In genomic region chr1:121326591-121327343, GRCm38 (mm10) we compare ENCODE assay signal across 8 mouse cellular contexts. TPM values are rescaled to one million over a fixed set of nuclear protein-coding genes. Genes with fewer than 3 reads are reported as not detected.
DNase-seq lines count a peak whose midpoint lies in the region; ATAC-seq and TF ChIP-seq lines count a peak whose summit lies in the region.

No protein-coding gene starts in this region.

- no peaks in the 10 kb centered on the region for H3K27me3 ChIP-seq in MEL (ENCODE audit: control insufficient read depth in 1 of 2, insufficient read depth in 2 of 2, low read length in 2 of 2)
- no peaks in the 10 kb centered on the region for H3K27me3 ChIP-seq in limb, embryonic 11.5 days (ENCODE audit: control insufficient read depth, insufficient read depth, low read length)
- H3K27me3 ChIP-seq in neural tube, embryonic 15.5 days (replicated peaks), result no peaks in the 10 kb centered on the region

- peak overlapping the region; percentile 72 to 85 for H3K4me3 ChIP-seq in MEL (ENCODE audit: control insufficient read depth in 1 of 2, insufficient read depth in 1 of 2, low read depth in 2 of 2, low read length in 2 of 2)
- H3K4me3 ChIP-seq in limb, embryonic 11.5 days (ENCODE audit: low read depth, low read length), result peak overlapping the region; percentile 49
- H3K4me3 ChIP-seq in neural tube, embryonic 15.5 days (replicated peaks), result peak overlapping the region; percentile 88

- 36% methylated on average over 18 of the region's 18 CpGs for WGBS in limb, embryonic 11.5 days
- 28% methylated on average over 18 of the region's 18 CpGs for WGBS in neural tube, embryonic 15.5 days

- peaks cover 0 to 6% of the 10 kb centered on the region in 2 experiments for H3K4me1 ChIP-seq in MEL (ENCODE audit: control insufficient read depth in 1 of 2, insufficient read depth in 2 of 2, low read length in 2 of 2)
- no peaks in the 10 kb centered on the region for H3K4me1 ChIP-seq in limb, embryonic 11.5 days (ENCODE audit: control insufficient read depth, insufficient read depth, low read length)
- H3K4me1 ChIP-seq in neural tube, embryonic 15.5 days, result peaks cover 47% of the 10 kb centered on the region

- 0 out of 2 replicates have a peak, but pooled peaks have one; percentile 18 for ATAC-seq in erythroblast, adult 5-6 weeks (replicated peaks; ENCODE audit: low FRiP score, poor library complexity, severe bottlenecking)
- ATAC-seq in limb, embryonic 11.5 days (ENCODE audit: insufficient number of reproducible peaks, low FRiP score, low TSS enrichment, low read depth), result no peak
- ATAC-seq in neural tube, embryonic 15.5 days (ENCODE audit: low FRiP score), result 0 out of 2 replicates have a peak, but pooled peaks have one; percentile 0

- peak; percentile 5 for DNase-seq in kidney, postnatal 14 days
- no peak for DNase-seq in kidney, postnatal 25 days
- peak; percentile 57 for DNase-seq in MEL (ENCODE audit: low read depth, low spot score)
- no peak for DNase-seq in limb, embryonic 11.5 days (ENCODE audit: low spot score)
- no peak for DNase-seq in adrenal gland, postnatal 36 days
- DNase-seq in lung, postnatal 36 days, result no peak

- peak overlapping the region; percentile 85 for H3K4me2 ChIP-seq in limb, embryonic 11.5 days (ENCODE audit: low read depth, severe bottlenecking)
- H3K4me2 ChIP-seq in neural tube, embryonic 15.5 days, result peak overlapping the region; percentile 75

- no peak for TF ChIP-seq CTCF in MEL (IDR thresholded peaks at IDR 0.05 in 2 of 3, conservative IDR thresholded peaks at IDR 0.05 in 1 of 3; ENCODE audit: control insufficient read depth in 1 of 3, insufficient read depth in 1 of 3, low read depth in 2 of 3, low read length in 3 of 3, poor library complexity in 1 of 3, severe bottlenecking in 1 of 3)

- H3K36me3 ChIP-seq in MEL (ENCODE audit: control insufficient read depth in 1 of 2, insufficient read depth in 2 of 2, low read length in 2 of 2), result peaks cover 0 to 8% of the 10 kb centered on the region in 2 experiments; a peak in 2 of 4 replicates
- H3K36me3 ChIP-seq in limb, embryonic 11.5 days (ENCODE audit: control insufficient read depth, insufficient read depth, low read length), result no peaks in the 10 kb centered on the region
- no peaks in the 10 kb centered on the region for H3K36me3 ChIP-seq in neural tube, embryonic 15.5 days

- H3K27ac ChIP-seq in MEL (ENCODE audit: control insufficient read depth, low read depth, low read length), result peak overlapping the region; percentile 40
- no peak overlapping the region for H3K27ac ChIP-seq in limb, embryonic 11.5 days (replicated peaks; ENCODE audit: low read depth, low read length)
- H3K27ac ChIP-seq in neural tube, embryonic 15.5 days (replicated peaks), result peak overlapping the region; percentile 95

- TF ChIP-seq EP300 in MEL (IDR thresholded peaks at IDR 0.05; ENCODE audit: low read depth in 1 of 2, low read length in 2 of 2), result no peak

- peak overlapping the region; percentile 74 for H3K9ac ChIP-seq in MEL (ENCODE audit: control insufficient read depth, low read depth, low read length, poor library complexity, severe bottlenecking)
- H3K9ac ChIP-seq in limb, embryonic 11.5 days (ENCODE audit: low read length), result peak overlapping the region; percentile 84
- peak overlapping the region; percentile 82 for H3K9ac ChIP-seq in neural tube, embryonic 15.5 days (replicated peaks)

- H3K79me2 ChIP-seq in MEL (ENCODE audit: control insufficient read depth, insufficient read depth, low read length, poor library complexity), result peaks cover 19% of the 10 kb centered on the region

- TF ChIP-seq POLR2A in MEL (IDR thresholded peaks at IDR 0.05; ENCODE audit: control insufficient read depth in 1 of 2, insufficient read depth in 1 of 2, low read depth in 1 of 2, low read length in 2 of 2, poor library complexity in 1 of 2), result no peak

- no peak for TF ChIP-seq RAD21 in MEL (IDR thresholded peaks at IDR 0.05; ENCODE audit: low read depth, low read length)

- H3K9me3 ChIP-seq in MEL (replicated peaks; ENCODE audit: insufficient read depth, low read length), result no peaks in the 10 kb centered on the region
- H3K9me3 ChIP-seq in limb, embryonic 11.5 days (ENCODE audit: control insufficient read depth, low read length), result no peaks in the 10 kb centered on the region
- H3K9me3 ChIP-seq in neural tube, embryonic 15.5 days (replicated peaks), result no peaks in the 10 kb centered on the region

TF ChIP-seq in MEL, 35 proteins besides CTCF, POLR2A, EP300 and RAD21:
- 0 out of 2 replicates have a peak, but pooled peaks have one; percentile 29 for TF ChIP-seq CHD1 (IDR thresholded peaks at IDR 0.05; ENCODE audit: low read depth, low read length)
- no peak for TF ChIP-seq MAZ (IDR thresholded peaks at IDR 0.05; ENCODE audit: low read depth, low read length)
- peak; percentile 71 for TF ChIP-seq ZNF384 (IDR thresholded peaks at IDR 0.05; ENCODE audit: low read depth, low read length)

RNA-seq across cellular contexts. Expression of gene Insig2, which starts 5.6 kb away (rescaled TPM):
- total RNA-seq in MEL (2012; rRNA removed), result 11.0 and 16.9 TPM in 2 replicates
- 10 to 100 TPM in 1 of 2 experiments, not detected in 1; 16.1 TPM for polyA plus RNA-seq in MEL (2012; ENCODE audit: insufficient read depth in 1 of 2, insufficient read length in 2 of 2, low read depth in 1 of 2, low replicate concordance in 2 of 2, missing spikeins in 1 of 2)
- 6.3 TPM in 2 replicates for total RNA-seq in erythroblast, adult 5-6 weeks (2015; ENCODE audit: low replicate concordance)
- total RNA-seq in erythroblast, adult 5-6 weeks (2017; ENCODE audit: low replicate concordance), result 2.9 and 13.6 TPM in 2 replicates
- polyA plus RNA-seq in limb, embryonic 11.5 days (2014; fragmentation: Nextera tagmentation; extraction: Ambion mirVana), result 12.9 and 17.0 TPM in 2 replicates
- 41.3 and 49.3 TPM in 2 replicates for polyA plus RNA-seq in neural tube, embryonic 15.5 days (2015; fragmentation: Nextera tagmentation; extraction: Ambion mirVana)
- 10 to 100 TPM; 47.3 to 47.5 TPM for total RNA-seq in adrenal gland, postnatal 36 days (2021)

Comparison
In these comparisons a context has a peak if more than half of its experiments do, and no peak if none do; other contexts are left out.
1. DNase-seq: peak in kidney, postnatal 14 days (single experiment) and MEL (single experiment); none in kidney, postnatal 25 days (0 of 2), limb, embryonic 11.5 days (single experiment), adrenal gland, postnatal 36 days (0 of 2) and lung, postnatal 36 days (single experiment).
2. Peak in every context shown above with its lines, with median percentiles within 50 percentile points of each other: H3K4me3 ChIP-seq and H3K9ac ChIP-seq.